Mouse (Mus musculus): ENCODE data around the gene Zbtb20. TPM values are rescaled to one million over a fixed set of nuclear protein-coding genes. Genes with fewer than 3 reads are reported as not detected.

Gene Zbtb20
- total RNA-seq, 2 experiments from 2014 or later, result 317 to 369 TPM

- DNase-seq (ENCODE audit: low spot score in 2 of 2), result no peak
Measured at GRCm38 (mm10) chr16:43674400-43674799, 798.7 kb downstream of the Zbtb20 start.

GRCm38 (mm10) chr16:43687968-43688367 lies 812.3 kb downstream of the Zbtb20 start:
- DNase-seq (ENCODE audit: low spot score in 2 of 2), result no peak

- DNase-seq (ENCODE audit: low spot score in 2 of 2), result no peak
Measured at GRCm38 (mm10) chr16:43690211-43690690, 814.6 kb downstream of the Zbtb20 start.

GRCm38 (mm10) chr16:43690912-43691311 lies 815.2 kb downstream of the Zbtb20 start:
- no peak for DNase-seq (ENCODE audit: low spot score in 2 of 2)

GRCm38 (mm10) chr16:43691741-43692140 lies 816.1 kb downstream of the Zbtb20 start:
- DNase-seq (ENCODE audit: low spot score in 2 of 2), result no peak

Small RNA genes lying within 50 kb of the gene (microRNA-seq; reads per million reads assigned to microRNA genes)
- gene Mir568, result 0 reads per million in 2 experiments
